Mouse (Mus musculus) hindbrain, postnatal 0 days (tissue): Measurements from ENCODE around the gene Rps6ka1. TPM values are rescaled to one million over a fixed set of nuclear protein-coding genes. Genes with fewer than 3 reads are reported as not detected.

ENCODE experiments used
- ATAC-seq: fragments of 200-750 bp; cut with Nextera tagmentation; 2 replicates; pipeline ENCODE4 v1.8.0; 2017; ENCODE audit warnings: mild to moderate bottlenecking, moderate TSS enrichment, moderate library complexity
- DNase-seq: peaks from one replicate; pipeline ENCODE4 v3.0.0-alpha.2; 2015; ENCODE audit warnings: low spot score
- H3K27ac ChIP-seq: fragments of 300-500 bp; sonication (generic); 2 replicates; pipeline ENCODE4 v1.5.1; 2014; ENCODE audit warnings: mild to moderate bottlenecking
- H3K27me3 ChIP-seq: fragments of 300-500 bp; sonication (generic); 2 replicates; pipeline ENCODE4 v1.6.1; 2014; ENCODE audit warnings: low read length, mixed read lengths; ENCODE audit not compliant: insufficient read depth
- H3K36me3 ChIP-seq: fragments of 300-500 bp; sonication (generic); 2 replicates; pipeline ENCODE4 v1.6.1; 2014; ENCODE audit warnings: low read length, mixed read lengths; ENCODE audit not compliant: insufficient read depth
- H3K4me1 ChIP-seq: fragments of 300-500 bp; sonication (generic); 2 replicates; pipeline ENCODE4 v1.6.1; 2014; ENCODE audit warnings: antibody characterized with exemption, low read length, mixed read lengths; ENCODE audit not compliant: insufficient read depth
- H3K4me2 ChIP-seq: fragments of 300-500 bp; sonication (generic); 2 replicates; pipeline ENCODE4 v1.6.1; 2014; ENCODE audit warnings: low read depth, mild to moderate bottlenecking, low read length, moderate library complexity, mixed read lengths
- H3K4me3 ChIP-seq: fragments of 300-500 bp; sonication (generic); 2 replicates; pipeline ENCODE4 v1.5.1; 2014; ENCODE audit warnings: low read length
- H3K9ac ChIP-seq: fragments of 300-500 bp; sonication (generic); replicated peaks from 2 replicates; pipeline ENCODE4 v1.6.1; 2014; ENCODE audit warnings: mild to moderate bottlenecking, low read length, moderate library complexity, mixed read lengths
- H3K9me3 ChIP-seq: fragments of 300-500 bp; sonication (generic); 2 replicates; pipeline ENCODE4 v1.6.1; 2016; ENCODE audit warnings: low read length, mixed read lengths
- CTCF ChIP-seq: IDR thresholded peaks from 2 replicates; pipeline ENCODE4 v1.5.1; 2016; ENCODE audit warnings: antibody characterized with exemption, control low read depth, low read depth
- WGBS: fragments of 180-500 bp; shearing (Covaris S2); extraction: QIAGEN DNeasy Blood & Tissue Kit; methylation state at CpG from one replicate; pipeline ENCODE4 v1.1.7; 2014; 5-methylcytosine and 5-hydroxymethylcytosine counted together
- polyA plus RNA-seq: library from polyadenylated mRNA; unstranded; fragments of >200 nt; fragmentation: Nextera tagmentation; extraction: Ambion mirVana; gene quantifications from 2 replicates; pipeline ENCODE4 v1.2.1, GENCODE M21; 2015
- total RNA-seq: library from RNA; depleted of rRNA; stranded (reverse); fragments of >200 nt; gene quantifications from 2 replicates; pipeline ENCODE4 v1.2.3, GENCODE M21; 2014; rRNA removed

Gene Rps6ka1
- total RNA-seq (28.0 and 31.1 TPM in 2 replicates), polyA plus RNA-seq (20.4 and 22.6 TPM in 2 replicates)

- no peaks in the 10 kb centered on the region for H3K9me3 ChIP-seq
- H3K4me2 ChIP-seq: peak within 1 kb of the TSS; percentile 84
- peak within 1 kb of the TSS; percentile 79 for H3K4me3 ChIP-seq
- H3K27ac ChIP-seq: peak within 1 kb of the TSS; percentile 69
- ATAC-seq: peak; percentile 85
- peak; percentile 66 for TF ChIP-seq CTCF
- no peaks in the 10 kb centered on the region for H3K36me3 ChIP-seq
- WGBS: 4% methylated on average over 47 of the region's 61 CpGs
- no peaks in the 10 kb centered on the region for H3K4me1 ChIP-seq
- H3K9ac ChIP-seq: peak within 1 kb of the TSS; percentile 81
- peak; percentile 90 for DNase-seq
- no peaks in the 10 kb centered on the region for H3K27me3 ChIP-seq
These were observed at the start of gene Rps6ka1 for GRCm38 (mm10) chr4:133887672-133888453. Rps6ka1 (minus strand) TSS chr4:133887797.

GRCm38 (mm10) chr4:133931785-133932184 is 44.2 kb upstream of the Rps6ka1 start:
- Histone ChIP-seq H3K4me2 (no peak overlapping the region), H3K9me3 (no peaks in the 10 kb centered on the region), H3K27me3 (no peaks in the 10 kb centered on the region), H3K4me3 (no peak overlapping the region), H3K9ac (no peak overlapping the region), H3K36me3 (no peaks in the 10 kb centered on the region), H3K4me1 (no peaks in the 10 kb centered on the region), H3K27ac (no peak overlapping the region)
- DNase-seq (no peak), ATAC-seq (no peak)
- WGBS: 75% methylated on average over 3 of the region's 3 CpGs
- TF ChIP-seq CTCF: no peak

GRCm38 (mm10) chr4:133931349-133931748 is 43.8 kb upstream of the Rps6ka1 start:
- no peak for ATAC-seq
- no peaks in the 10 kb centered on the region for H3K27me3 ChIP-seq
- no peaks in the 10 kb centered on the region for H3K9me3 ChIP-seq
- WGBS: 16% methylated on average over 10 of the region's 10 CpGs
- H3K9ac ChIP-seq: no peak overlapping the region
- H3K36me3 ChIP-seq: no peaks in the 10 kb centered on the region
- peak; percentile 66 for TF ChIP-seq CTCF
- H3K4me1 ChIP-seq: no peaks in the 10 kb centered on the region
- H3K4me2 ChIP-seq: no peak overlapping the region
- no peak overlapping the region for H3K27ac ChIP-seq
- no peak overlapping the region for H3K4me3 ChIP-seq
- DNase-seq: peak; percentile 31

GRCm38 (mm10) chr4:133929278-133929670 is 41.7 kb upstream of the Rps6ka1 start:
- DNase-seq (no peak), ATAC-seq (no peak)
- Histone ChIP-seq H3K4me2 (no peak overlapping the region), H3K9ac (no peak overlapping the region), H3K27me3 (no peaks in the 10 kb centered on the region), H3K4me3 (no peak overlapping the region), H3K9me3 (no peaks in the 10 kb centered on the region), H3K4me1 (no peaks in the 10 kb centered on the region), H3K27ac (no peak overlapping the region), H3K36me3 (no peaks in the 10 kb centered on the region)
- no peak for TF ChIP-seq CTCF
- WGBS: 21% methylated on average over 7 of the region's 7 CpGs

- no peaks in the 10 kb centered on the region for H3K36me3 ChIP-seq
- no peak for ATAC-seq
- no peak overlapping the region for H3K4me3 ChIP-seq
- 58% methylated on average over 15 of the region's 15 CpGs for WGBS
- TF ChIP-seq CTCF: no peak
- no peaks in the 10 kb centered on the region for H3K9me3 ChIP-seq
- H3K27ac ChIP-seq: no peak overlapping the region
- no peak overlapping the region for H3K4me2 ChIP-seq
- no peaks in the 10 kb centered on the region for H3K27me3 ChIP-seq
- no peak overlapping the region for H3K9ac ChIP-seq
- H3K4me1 ChIP-seq: no peaks in the 10 kb centered on the region
- no peak for DNase-seq
These were observed 41.1 kb upstream of the Rps6ka1 start for GRCm38 (mm10) chr4:133928576-133929277.

- H3K9ac ChIP-seq: no peak overlapping the region
- H3K27ac ChIP-seq: no peak overlapping the region
- no peak for TF ChIP-seq CTCF
- 79% methylated on average over 4 of the region's 4 CpGs for WGBS
- H3K4me3 ChIP-seq: no peak overlapping the region
- no peaks in the 10 kb centered on the region for H3K36me3 ChIP-seq
- no peaks in the 10 kb centered on the region for H3K4me1 ChIP-seq
- H3K4me2 ChIP-seq: no peak overlapping the region
- ATAC-seq (no peak), DNase-seq (no peak)
- no peaks in the 10 kb centered on the region for H3K9me3 ChIP-seq
- no peaks in the 10 kb centered on the region for H3K27me3 ChIP-seq
These were observed 37.6 kb upstream of the Rps6ka1 start for GRCm38 (mm10) chr4:133925204-133925603.
